Mouse (Mus musculus) olfactory bulb, adult 2 months (tissue): ENCODE data around the gene Ezh1.

Experiments
- CTCF ChIP-seq: fragments of 200-500 bp; IDR thresholded peaks from 2 replicates; pipeline ENCODE4 v1.5.1; 2012; ENCODE audit warnings: low read depth, mild to moderate bottlenecking, low read length, moderate library complexity; ENCODE audit not compliant: insufficient read depth
- POLR2A ChIP-seq: fragments of 200-500 bp; IDR thresholded peaks from 2 replicates; pipeline ENCODE4 v1.6.1; 2012; ENCODE audit warnings: mild to moderate bottlenecking, low read depth, low read length, moderate library complexity; ENCODE audit not compliant: insufficient read depth

DNA sequence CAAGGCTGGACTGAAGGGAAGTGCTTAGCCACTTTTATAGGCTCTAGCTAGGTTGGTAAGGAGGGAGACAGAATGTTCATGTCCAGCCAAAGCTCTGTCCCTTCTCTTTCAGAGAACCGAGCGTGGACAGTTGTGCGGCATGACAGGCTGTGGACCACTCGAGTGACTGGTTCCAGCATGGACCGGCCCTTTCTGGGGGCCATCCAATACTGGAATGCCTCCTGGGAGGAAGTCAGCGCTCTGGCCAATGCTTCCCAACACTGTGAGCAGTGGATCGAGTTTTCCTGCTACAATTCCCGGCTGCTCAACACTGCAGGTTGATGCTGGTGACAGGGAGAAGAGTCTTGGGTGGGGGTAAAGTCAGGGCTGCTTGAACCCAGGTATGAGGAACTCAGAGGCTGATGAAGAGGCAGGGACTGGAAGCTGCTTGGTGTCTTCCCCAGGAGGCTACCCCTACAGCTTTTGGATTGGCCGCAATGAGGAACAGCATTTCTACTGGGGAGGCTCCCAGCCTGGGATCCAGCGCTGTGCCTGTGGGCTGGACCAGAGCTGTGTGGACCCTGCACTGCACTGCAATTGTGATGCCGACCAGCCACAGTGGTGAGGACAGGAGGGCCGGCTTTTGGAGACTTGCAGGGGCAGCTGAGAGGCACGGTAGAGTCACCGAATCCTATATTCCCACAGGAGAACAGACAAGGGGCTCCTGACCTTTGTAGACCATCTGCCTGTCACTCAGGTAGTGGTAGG lies 43.3 kb downstream of the Ezh1 start:
- TF ChIP-seq CTCF (no peak), POLR2A (no peak)
